Mouse (Mus musculus) embryonic stem cell, embryonic (primary cell): ENCODE data around the gene Alg1.

ENCODE experiments used
- CTCF ChIA-PET, 4 experiments: fragments of 300-600 bp in 2 of 4; fragments of 350-600 bp in 2 of 4; sonication (Branson Sonifier 250); formaldehyde crosslinking; loops; one replicate each; lab custom pipeline; 2022; ENCODE audit warnings: inconsistent platforms in 2 of 4; lab: Charles Lee
- POLR2A ChIA-PET, 4 experiments: fragments of 300-600 bp in 2 of 4; fragments of 350-600 bp in 2 of 4; sonication (Branson Sonifier 250); formaldehyde crosslinking; loops; one replicate each; lab custom pipeline; 2022; ENCODE audit warnings: antibody characterized with exemption in 4 of 4, inconsistent platforms in 1 of 4; lab: Charles Lee

Gene Alg1

DNA sequence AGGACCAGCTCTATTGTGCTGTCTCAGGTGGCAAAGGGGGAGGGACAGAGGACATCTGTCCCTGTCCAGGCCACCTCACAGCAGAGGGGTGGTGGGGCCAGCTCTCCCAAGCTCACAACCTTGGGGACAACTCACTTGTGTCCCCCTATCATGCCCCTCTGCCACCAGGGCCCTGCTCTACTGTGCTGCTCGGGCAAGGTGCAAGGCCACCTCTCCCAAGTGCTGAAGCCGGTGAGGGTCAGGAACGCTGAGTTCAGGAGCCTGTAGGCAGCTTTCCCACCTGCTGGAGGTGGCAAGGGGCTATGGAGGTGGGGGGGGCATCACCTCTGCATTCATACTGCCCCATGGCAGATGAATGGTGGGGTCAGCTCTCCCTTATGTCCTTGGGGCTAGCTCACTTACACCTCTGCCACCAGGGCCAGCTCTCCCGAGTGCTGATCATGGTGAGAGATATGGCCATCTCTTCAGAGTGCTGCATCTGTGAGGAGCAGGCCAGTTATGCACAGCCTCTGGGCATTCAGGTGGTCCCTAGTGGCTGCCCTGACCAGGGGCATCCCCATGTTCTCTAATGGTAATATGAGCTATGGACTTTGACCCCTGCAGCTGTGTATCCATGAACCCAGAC, 38.1 kb downstream of the Alg1 start:
- CTCF ChIA-PET = interaction anchor here in 1 of 4 experiments (1.2 kb wide), 1 partner anchor 18 kb away, joined by 3 read pairs; no protein-coding TSS in a partner anchor
- POLR2A ChIA-PET = interaction anchor here in 3 of 4 experiments (0.6 to 1.6 kb wide), 4 partner anchors 11 to 150 kb away, joined by 3 to 8 read pairs (median 4); partner anchors contain the start of gene Eef2kmt (in 1 of the 3)

DNA sequence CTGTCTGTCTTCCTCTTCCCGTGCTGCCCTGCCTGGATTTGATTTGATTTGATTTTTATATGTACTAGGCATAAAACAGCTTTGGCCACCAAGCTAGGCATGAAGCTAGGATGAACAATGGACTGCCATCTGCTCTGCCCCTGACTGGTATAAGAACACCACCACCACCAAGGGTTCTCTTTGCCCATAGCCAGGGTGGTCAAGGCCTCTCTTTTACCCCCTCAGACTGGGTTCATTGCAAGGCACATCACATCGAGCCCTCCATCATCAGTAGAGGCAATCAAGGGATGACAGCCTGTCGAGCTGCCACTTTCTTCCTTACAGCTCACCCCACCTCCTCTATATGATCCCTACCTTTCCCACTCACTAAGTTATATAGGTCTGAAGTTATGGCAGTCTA, 39.0 kb downstream of the Alg1 start:
- POLR2A ChIA-PET = interaction anchor here in 2 of 4 experiments (0.6 to 1.3 kb wide), 4 partner anchors 10 to 633 kb away, joined by 3 to 4 read pairs (median 4); partner anchors contain the start of gene Eef2kmt (in 1 of the 2)
- CTCF ChIA-PET = no interaction called here

DNA sequence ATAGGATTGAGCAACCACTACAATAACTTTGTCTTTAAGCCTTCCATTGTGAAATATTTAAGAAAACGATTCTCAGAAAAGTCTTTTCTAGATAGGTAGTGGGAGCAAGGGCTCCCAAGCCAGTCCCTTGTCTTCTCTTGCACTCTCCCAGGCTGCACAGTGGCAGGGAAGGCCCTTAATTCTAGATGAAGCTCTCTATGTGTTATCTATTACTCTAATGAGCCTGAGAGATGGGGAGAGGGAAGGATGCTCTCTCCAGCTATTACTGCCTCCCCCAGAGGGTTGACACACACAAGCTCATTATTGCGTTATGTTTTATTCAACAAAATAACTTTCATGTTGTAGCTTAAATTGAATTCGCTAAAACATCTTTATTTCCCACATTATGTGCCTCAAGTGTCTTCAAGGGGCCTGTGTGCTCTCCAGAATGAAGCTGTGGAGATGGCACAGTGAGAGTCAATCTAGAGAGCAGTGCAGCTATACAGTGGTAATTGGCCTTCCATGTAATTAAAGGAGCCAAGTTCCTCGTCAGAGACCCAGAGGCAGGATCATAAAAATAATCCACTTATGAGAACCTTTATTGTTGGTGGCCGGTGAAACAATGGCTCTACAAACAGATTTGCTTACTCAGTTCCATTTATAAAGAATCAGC, 46.3 kb downstream of the Alg1 start:
- POLR2A ChIA-PET = interaction anchor here in 2 of 4 experiments (0.8 to 1.0 kb wide), 2 partner anchors 24 to 231 kb away, joined by 3 read pairs; partner anchors contain the start of genes Eef2kmt (in 1 of the 2) and Glyr1 (in 1 of the 2)
- CTCF ChIA-PET = interaction anchor here in 1 of 4 experiments (0.8 kb wide), 1 partner anchor 27 kb away, joined by 3 read pairs; no protein-coding TSS in a partner anchor

DNA sequence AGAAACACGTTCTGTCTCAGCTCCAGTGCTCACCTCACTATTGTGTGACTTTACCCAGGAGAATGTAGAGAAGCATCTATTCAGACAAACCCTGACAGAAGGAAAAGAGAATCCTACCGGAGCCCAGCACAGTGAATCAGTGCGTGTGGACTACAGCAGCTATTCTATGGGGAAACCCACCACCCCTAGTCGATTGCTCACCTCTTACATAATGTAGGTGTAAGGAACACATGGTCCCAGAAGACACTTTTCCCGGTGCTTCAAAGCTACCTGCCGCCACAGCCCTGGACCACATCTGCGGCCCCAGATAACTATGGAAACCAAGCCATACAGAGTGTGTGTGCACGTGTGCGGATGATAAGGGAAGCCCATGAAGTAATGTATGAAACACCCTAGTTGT, 49.3 kb downstream of the Alg1 start:
- POLR2A ChIA-PET = interaction anchor here in 2 of 4 experiments (1.0 to 1.5 kb wide), 3 partner anchors 10 to 27 kb away, joined by 3 to 5 read pairs (median 4); partner anchors contain the start of gene Eef2kmt (in 1 of the 2)
- CTCF ChIA-PET = interaction anchor here in 2 of 4 experiments (0.6 to 1.1 kb wide), 2 partner anchors 24 to 63 kb away, joined by 3 read pairs; no protein-coding TSS in a partner anchor

DNA sequence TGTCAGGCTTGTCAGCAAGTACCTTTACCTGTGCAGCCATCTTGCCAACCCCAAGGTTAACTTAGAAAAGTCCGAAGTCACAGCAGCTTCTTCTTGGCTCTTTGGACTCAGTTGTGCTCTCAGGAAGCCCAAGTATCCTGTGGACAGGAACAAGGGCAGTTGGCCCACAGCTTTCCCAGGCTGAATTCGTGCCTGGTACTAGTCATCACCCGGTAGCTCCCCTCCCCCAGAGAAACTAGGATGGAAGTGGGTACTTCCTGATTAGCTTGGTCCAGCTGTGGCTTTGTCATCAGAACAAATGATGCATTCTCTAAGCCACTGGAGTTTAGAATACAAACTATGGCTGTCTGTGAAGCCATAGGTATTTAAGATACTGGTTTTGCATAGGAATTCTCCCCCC, 52.0 kb downstream of the Alg1 start:
- CTCF ChIA-PET = interaction anchor here in 1 of 4 experiments (0.6 kb wide), 1 partner anchor 278 kb away, joined by 7 read pairs; no protein-coding TSS in a partner anchor

More for the DNA sequence above, 52.0 kb downstream of the Alg1 start:
- POLR2A ChIA-PET = interaction anchor here in 2 of 4 experiments (0.6 to 1.3 kb wide), 2 partner anchors 14 to 35 kb away, joined by 3 read pairs; no protein-coding TSS in a partner anchor
